Mouse (Mus musculus) testis, adult 2 months (tissue): ENCODE data around the gene Zfp667.
"Not testable (repeated sequence)": the region's sequence is repeated elsewhere in the genome, so short reads cannot be mapped to it uniquely, and the experiment has no call there.

ENCODE experiments used
- CTCF ChIP-seq: fragments of 200-500 bp; IDR thresholded peaks from 2 replicates; pipeline ENCODE4 v1.5.1; 2012; ENCODE audit warnings: low read depth, mild to moderate bottlenecking, inconsistent platforms, low read length, moderate library complexity; ENCODE audit not compliant: control insufficient read depth, insufficient read depth, insufficient replicate concordance
- POLR2A ChIP-seq: fragments of 200-500 bp; IDR thresholded peaks from 2 replicates; pipeline ENCODE4 v1.6.1; 2012; ENCODE audit warnings: low read depth, mild to moderate bottlenecking, inconsistent platforms, low read length, moderate library complexity; ENCODE audit not compliant: control insufficient read depth

GRCm38 (mm10) chr7:6240841-6241425 is 45.4 kb upstream of the Zfp667 start:
- TF ChIP-seq POLR2A, result not testable (repeated sequence)
- TF ChIP-seq CTCF, result peak; percentile 39; the same call in 1 of the 2 replicates
